Comparison of ENCODE assay signal across 27 mouse cellular contexts in genomic region chr9:64221480-64221879, GRCm38 (mm10). TPM values are rescaled to one million over a fixed set of nuclear protein-coding genes. Genes with fewer than 3 reads are reported as not detected.
DNase-seq lines count a peak whose midpoint lies in the region; TF ChIP-seq lines count a peak whose summit lies in the region.
"Had no signal": no experiment of that assay in that cellular context is flagged by ENCODE, and none has a peak within 500 bp of the region (broad histone marks: within the 10 kb centered on the region; RNA-seq: fewer than 3 reads in every experiment).

No protein-coding gene starts in this region.

- DNase-seq in layer of hippocampus, adult 2 months (ENCODE audit: low spot score in 2 of 2) = peak in 1 of 2 experiments; percentile 45
- no peak for DNase-seq in layer of hippocampus, adult 9-10 months (ENCODE audit: low spot score)
- DNase-seq in right cerebral cortex, adult 18-20 months = peak; percentile 55
- no peak for DNase-seq in right cerebral cortex, postnatal 25 days
- peak; percentile 82 for DNase-seq in brain, adult 2 months (ENCODE audit: low read depth, low spot score)
- DNase-seq in lung, postnatal 4 days = no peak
- DNase-seq: adrenal gland, postnatal 10 days; B cell, adult 2 months; cerebellum, adult 18-20 months; cerebellum, postnatal 10 days; gastrocnemius, postnatal 14 days; heart, postnatal 36 days; kidney, adult 2 months; kidney, postnatal 36 days; liver, postnatal 0 days; lung, postnatal 36 days had no signal

- no peak overlapping the region for H3K4me3 ChIP-seq in layer of hippocampus, adult 2 months
- H3K4me3 ChIP-seq: embryonic facial prominence, embryonic 13.5 days; forebrain, embryonic 10.5 days; forebrain, embryonic 15.5 days; heart, embryonic 10.5 days; hindbrain, embryonic 12.5 days; intestine, embryonic 15.5 days; liver, embryonic 12.5 days; midbrain, embryonic 12.5 days; myocyte; neural tube, embryonic 13.5 days had no signal

- no peak for TF ChIP-seq CTCF in layer of hippocampus, adult 2 months (conservative IDR thresholded peaks at IDR 0.05)

- peak overlapping the region; percentile 73 for H3K27ac ChIP-seq in layer of hippocampus, adult 2 months
- H3K27ac ChIP-seq: embryonic facial prominence, embryonic 13.5 days; forebrain, embryonic 10.5 days; forebrain, embryonic 15.5 days; heart, embryonic 10.5 days; hindbrain, embryonic 12.5 days; hindbrain, postnatal 0 days; intestine, embryonic 15.5 days; liver, embryonic 12.5 days; midbrain, embryonic 12.5 days; neural tube, embryonic 13.5 days had no signal

RNA-seq across cellular contexts. Expression of gene Uchl4, which starts 13.5 kb away (rescaled TPM):
- total RNA-seq in layer of hippocampus, adult 2 months (2021) = 1 to 10 TPM; 2.8 to 2.9 TPM
- total RNA-seq: hindbrain, postnatal 0 days had no signal

RNA-seq across cellular contexts. Expression of gene Map2k1, which starts 32.0 kb away (rescaled TPM):
- 100 to 1,000 TPM; 329 to 346 TPM for total RNA-seq in layer of hippocampus, adult 2 months (2021)

RNA-seq across cellular contexts. Expression of gene Snapc5, which starts 42.4 kb away (rescaled TPM):
- total RNA-seq in layer of hippocampus, adult 2 months (2021) = 10 to 100 TPM; 15.0 to 19.6 TPM

RNA-seq across cellular contexts. Expression of gene Rpl4, which starts 48.3 kb away (rescaled TPM):
- 100 to 1,000 TPM; 607 to 624 TPM for total RNA-seq in layer of hippocampus, adult 2 months (2021)

RNA-seq across cellular contexts. Expression of gene Zwilch, which starts 48.6 kb away (rescaled TPM):
- total RNA-seq in layer of hippocampus, adult 2 months (2021) = 1 to 10 TPM; 2.6 to 4.8 TPM

Comparison
In these comparisons a context has a peak if more than half of its experiments do, and no peak if none do; other contexts are left out.
1. DNase-seq: peak in right cerebral cortex, adult 18-20 months (single experiment) and brain, adult 2 months (single experiment); none in layer of hippocampus, adult 9-10 months (single experiment), right cerebral cortex, postnatal 25 days (single experiment) and lung, postnatal 4 days (0 of 2).